Mouse (Mus musculus) C2C12 (cell line): ENCODE results near the gene Sdhc.

Source experiments
- MYOG ChIP-seq: IDR thresholded peaks from one replicate; pipeline ENCODE4 v1.6.1; 2011; ENCODE audit not compliant: control insufficient read depth, insufficient read length; ENCODE audit errors: extremely low read depth
- USF1 ChIP-seq: IDR thresholded peaks from one replicate; pipeline ENCODE4 v1.6.1; 2011; ENCODE audit warnings: low read depth, mild to moderate bottlenecking, control low read depth, moderate library complexity

DNA sequence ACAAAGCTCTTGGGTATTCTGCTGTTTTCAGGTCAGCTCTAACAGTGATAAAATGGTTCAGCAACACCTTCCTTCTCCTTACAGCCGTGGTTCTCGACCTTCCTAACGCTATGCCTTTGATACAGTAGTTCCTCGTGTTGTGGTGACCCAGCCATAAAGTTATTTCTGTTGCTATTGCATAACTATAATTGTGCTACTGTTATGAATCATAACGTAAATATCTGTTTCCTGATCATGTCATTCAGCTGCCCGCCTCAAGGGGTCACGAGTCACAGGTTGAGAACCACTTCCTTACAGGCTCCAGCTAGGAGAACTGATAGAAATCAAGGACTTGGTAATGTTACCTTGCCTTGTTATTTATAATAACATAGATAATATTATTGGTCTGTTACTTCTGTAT is 33.9 kb upstream of the Sdhc start:
- TF ChIP-seq MYOG (no peak), USF1 (peak; percentile 21)
